Mouse (Mus musculus): ENCODE measurements around the gene Stk24. TPM values are rescaled to one million over a fixed set of nuclear protein-coding genes. Genes with fewer than 3 reads are reported as not detected.

Gene Stk24
- total RNA-seq, 2 experiments from 2014 or later: 73.4 to 97.1 TPM

- no peak for ATAC-seq (replicated peaks; ENCODE audit: poor library complexity)
These were observed 62.5 kb downstream of the Stk24 start for GRCm38 (mm10) chr14:121317312-121317671.

GRCm38 (mm10) chr14:121316631-121317311 is 63.0 kb downstream of the Stk24 start:
- ATAC-seq (replicated peaks; ENCODE audit: poor library complexity): no peak

- no peak for ATAC-seq (replicated peaks; ENCODE audit: poor library complexity)
These were observed 63.7 kb downstream of the Stk24 start for GRCm38 (mm10) chr14:121316136-121316535.

- ATAC-seq (replicated peaks; ENCODE audit: poor library complexity): no peak
These were observed 64.9 kb downstream of the Stk24 start for GRCm38 (mm10) chr14:121314934-121315333.

- no peak for ATAC-seq (replicated peaks; ENCODE audit: poor library complexity)
These were observed 66.5 kb downstream of the Stk24 start for GRCm38 (mm10) chr14:121313283-121313682.

GRCm38 (mm10) chr14:121311083-121311482 is 68.7 kb downstream of the Stk24 start:
- ATAC-seq (replicated peaks; ENCODE audit: poor library complexity): no peak

GRCm38 (mm10) chr14:121310325-121311080 is 69.3 kb downstream of the Stk24 start:
- ATAC-seq (replicated peaks; ENCODE audit: poor library complexity): peak; percentile 42; the same call in 1 of the 2 replicates

- no peak for ATAC-seq (replicated peaks; ENCODE audit: poor library complexity)
These were observed 69.9 kb downstream of the Stk24 start for GRCm38 (mm10) chr14:121309909-121310308.

GRCm38 (mm10) chr14:121305316-121306064 is 74.3 kb downstream of the Stk24 start:
- no peak for ATAC-seq (replicated peaks; ENCODE audit: poor library complexity)

- no peak for ATAC-seq (replicated peaks; ENCODE audit: poor library complexity)
These were observed 75.3 kb downstream of the Stk24 start for GRCm38 (mm10) chr14:121304523-121304922.

GRCm38 (mm10) chr14:121299093-121299492 is 80.7 kb downstream of the Stk24 start:
- no peak for ATAC-seq (replicated peaks; ENCODE audit: poor library complexity)

- ATAC-seq (replicated peaks; ENCODE audit: poor library complexity): no peak
These were observed 81.3 kb downstream of the Stk24 start for GRCm38 (mm10) chr14:121298537-121298936.

- ATAC-seq (replicated peaks; ENCODE audit: poor library complexity): no peak
These were observed 82.7 kb downstream of the Stk24 start for GRCm38 (mm10) chr14:121297103-121297502.

GRCm38 (mm10) chr14:121294484-121294883 is 85.3 kb downstream of the Stk24 start:
- no peak for ATAC-seq (replicated peaks; ENCODE audit: poor library complexity)

GRCm38 (mm10) chr14:121292391-121292790 is 87.4 kb downstream of the Stk24 start:
- no peak; the same call in 1 of the 2 replicates for ATAC-seq (replicated peaks; ENCODE audit: poor library complexity)

GRCm38 (mm10) chr14:121291881-121292280 is 87.9 kb downstream of the Stk24 start:
- ATAC-seq (replicated peaks; ENCODE audit: poor library complexity): no peak

- peak; percentile 32; the same call in 1 of the 2 replicates for ATAC-seq (replicated peaks; ENCODE audit: poor library complexity)
These were observed 94.3 kb downstream of the Stk24 start for GRCm38 (mm10) chr14:121285379-121286120.

- no peak for ATAC-seq (replicated peaks; ENCODE audit: poor library complexity)
These were observed 98.5 kb downstream of the Stk24 start for GRCm38 (mm10) chr14:121281336-121281710.

- peak; percentile 10; the same call in 1 of the 2 replicates for ATAC-seq (replicated peaks; ENCODE audit: poor library complexity)
These were observed 99.0 kb downstream of the Stk24 start for GRCm38 (mm10) chr14:121280601-121281335.

- peak; percentile 76 for ATAC-seq (replicated peaks; ENCODE audit: poor library complexity)
These were observed 100.7 kb downstream of the Stk24 start for GRCm38 (mm10) chr14:121279106-121279505.
